Mouse (Mus musculus) T-cell, adult 66 days (primary cell): ENCODE data around the gene Osbp2. TPM values are rescaled to one million over a fixed set of nuclear protein-coding genes. Genes with fewer than 3 reads are reported as not detected.

ENCODE experiments used
- total RNA-seq, 2 experiments: library from RNA; stranded (reverse); gene quantifications; 3 replicates in 1 of 2; 4 replicates in 1 of 2; pipeline ENCODE4 v1.2.4; 2023

The Osbp2 gene
- not detected for total RNA-seq

GRCm38 (mm10) chr11:3863454-3864112 lies at the start of gene Osbp2:
TSS of gene Osbp2 (minus strand) at chr11:3863903.

GRCm38 (mm10) chr11:3894406-3895281 lies 30.9 kb upstream of the Osbp2 start, which contains the start of the genes 4921536K21Rik and Dusp18:
TSS of gene 4921536K21Rik (minus strand) at chr11:3895098.
TSS of gene Dusp18 (plus strand) at chr11:3895240.

Other genes with a start within 250 kb of the Osbp2 start
- gene Morc2a, start 214.7 kb downstream of the Osbp2 start, total RNA-seq: 10 to 100 TPM; 54.1 to 59.9 TPM
- gene 4921536K21Rik, start 31.2 kb upstream of the Osbp2 start, total RNA-seq: not detected
- gene Dusp18, start 31.3 kb upstream of the Osbp2 start, total RNA-seq: under 1 TPM; 0.62 to 0.79 TPM
- gene Slc35e4, start 50.8 kb upstream of the Osbp2 start, total RNA-seq: 1 to 10 TPM; 3.2 to 3.8 TPM
- 10 to 100 TPM; 10.1 to 12.0 TPM for gene Tcn2, start 68.3 kb upstream of the Osbp2 start, total RNA-seq
- 10 to 100 TPM; 66.0 to 70.9 TPM for gene Pes1, start 100.1 kb upstream of the Osbp2 start, total RNA-seq
- gene 4930556J24Rik, start 112.9 kb upstream of the Osbp2 start, total RNA-seq: not detected
- gene Gal3st1, start 119.7 kb upstream of the Osbp2 start, total RNA-seq: not detected
- not detected for gene Sec14l4, start 167.6 kb upstream of the Osbp2 start, total RNA-seq
- gene Sec14l3, start 200.9 kb upstream of the Osbp2 start, total RNA-seq: not detected
- gene Mtfp1, start 231.5 kb upstream of the Osbp2 start, total RNA-seq: 1 to 10 TPM; 1.3 to 1.6 TPM